Mouse (Mus musculus): ENCODE results near the gene Upf1. TPM values are rescaled to one million over a fixed set of nuclear protein-coding genes. Genes with fewer than 3 reads are reported as not detected.

Gene Upf1
- total RNA-seq (2014; fragmentation: Nextera tagmentation) (30.6 and 33.7 TPM in 2 replicates), total RNA-seq (2017) (24.2 and 30.8 TPM in 2 replicates)

- peak; percentile 77 for ATAC-seq (replicated peaks; ENCODE audit: poor library complexity, severe bottlenecking)
Measured at GRCm38 (mm10) chr8:70353194-70353817, at the start of gene Upf1. Upf1 (minus strand) TSS chr8:70353278.

DNA sequence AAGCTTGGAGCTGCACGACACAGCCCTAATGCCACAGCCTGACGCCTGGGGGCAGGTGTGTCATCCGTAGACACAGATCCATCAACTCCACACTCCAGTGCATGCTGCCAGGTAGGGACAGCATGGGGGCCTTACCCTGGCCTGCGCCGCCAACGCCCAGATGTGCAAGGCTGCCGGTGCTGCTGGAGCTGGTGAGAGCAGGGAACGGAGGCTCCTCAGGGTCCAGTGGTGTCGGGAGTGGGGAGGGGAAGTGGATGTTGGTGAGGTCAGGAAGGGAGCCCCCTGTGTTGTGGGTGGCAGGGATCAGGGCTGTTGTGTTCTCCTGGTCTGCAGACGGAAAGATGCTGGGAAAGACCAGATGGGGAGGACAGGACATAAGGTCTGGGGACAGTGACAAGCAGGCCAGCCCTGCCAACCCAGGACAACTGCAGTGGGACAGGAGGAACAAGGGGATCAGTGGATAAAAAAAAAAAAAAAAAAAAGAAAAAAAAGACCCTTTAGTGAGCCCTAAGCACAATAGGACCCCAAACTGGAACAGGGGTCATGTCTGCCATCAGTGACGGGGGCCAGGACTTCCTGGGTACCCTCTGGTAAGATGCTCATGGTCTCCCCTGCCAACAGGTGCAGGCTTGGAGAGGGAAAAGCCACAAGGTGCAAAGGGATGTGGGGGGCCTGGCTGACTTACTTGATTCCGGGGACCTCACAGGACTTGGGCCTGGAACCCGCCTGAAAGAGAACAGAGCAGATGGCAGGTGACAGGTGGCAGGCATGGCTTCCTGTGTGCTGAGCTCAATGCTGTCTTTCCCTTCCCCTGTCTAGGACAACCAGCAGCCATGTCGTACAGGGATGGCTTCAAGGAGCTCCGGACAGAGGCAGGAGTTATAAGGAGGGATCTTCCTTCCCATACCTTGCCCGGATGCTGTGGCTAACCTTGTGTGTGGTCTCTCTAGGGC is 44.8 kb upstream of the Upf1 start:
- no peak for ATAC-seq (replicated peaks; ENCODE audit: poor library complexity, severe bottlenecking)

GRCm38 (mm10) chr8:70396184-70396583 is 43.1 kb upstream of the Upf1 start:
- ATAC-seq (replicated peaks; ENCODE audit: poor library complexity, severe bottlenecking): no peak

- ATAC-seq (replicated peaks; ENCODE audit: poor library complexity, severe bottlenecking): no peak
Measured at GRCm38 (mm10) chr8:70395649-70396048, 42.6 kb upstream of the Upf1 start.

DNA sequence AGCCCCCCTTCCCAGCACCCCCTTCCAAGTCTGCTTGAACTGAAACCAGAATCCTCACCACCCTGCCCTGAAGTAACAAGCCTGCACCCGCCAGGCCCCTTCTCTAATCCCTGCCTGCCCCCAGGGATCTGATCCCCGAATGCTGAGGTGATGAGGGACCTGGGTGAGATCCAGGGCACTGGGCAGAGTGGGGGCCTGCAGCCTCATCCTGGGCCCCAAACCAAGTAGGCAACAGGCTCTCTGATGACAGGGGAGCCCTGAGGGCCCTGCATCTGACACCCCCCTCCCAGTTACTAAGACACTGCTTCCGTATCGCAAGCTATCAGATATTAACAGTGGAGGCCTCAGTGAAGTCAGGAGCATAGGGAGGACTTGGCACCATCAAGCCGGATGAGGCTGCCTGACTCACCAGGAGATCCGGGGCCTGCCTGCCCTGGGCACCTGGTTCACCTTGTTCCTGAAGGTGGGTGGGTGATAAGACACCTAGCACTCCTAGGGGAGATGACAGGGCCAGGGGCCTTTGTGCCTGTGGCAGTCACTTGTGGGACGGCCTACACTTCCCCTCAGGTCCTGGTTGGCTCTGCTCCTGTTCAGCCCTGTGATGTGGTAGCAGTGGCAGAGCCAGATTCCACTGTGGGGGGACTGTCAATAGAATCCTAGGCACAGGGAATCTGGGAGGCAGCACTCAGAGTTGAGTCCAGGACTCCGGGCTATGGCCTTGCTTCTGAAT is 41.4 kb upstream of the Upf1 start:
- no peak for ATAC-seq (replicated peaks; ENCODE audit: poor library complexity, severe bottlenecking)

DNA sequence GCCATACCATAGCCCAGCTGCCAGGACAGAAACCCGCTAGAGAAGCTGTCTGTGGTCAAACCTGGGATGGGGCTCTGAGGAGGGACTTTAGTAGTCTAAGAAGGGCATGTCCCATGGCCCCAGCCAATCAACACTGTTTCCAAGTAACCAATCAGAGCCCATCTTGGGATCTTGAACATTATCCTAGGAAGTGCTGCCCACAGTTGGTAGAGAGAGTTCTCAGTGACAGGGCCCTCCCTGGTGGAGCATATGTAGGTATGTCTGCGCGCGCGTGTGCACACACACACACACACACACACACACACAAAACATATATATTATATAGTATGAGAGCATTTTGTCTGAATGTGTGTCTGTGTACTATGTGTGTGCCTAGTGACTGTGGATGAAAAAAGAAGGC is 40.0 kb upstream of the Upf1 start:
- no peak for ATAC-seq (replicated peaks; ENCODE audit: poor library complexity, severe bottlenecking)

GRCm38 (mm10) chr8:70389678-70390077 is 36.6 kb upstream of the Upf1 start:
- no peak for ATAC-seq (replicated peaks; ENCODE audit: poor library complexity, severe bottlenecking)

DNA sequence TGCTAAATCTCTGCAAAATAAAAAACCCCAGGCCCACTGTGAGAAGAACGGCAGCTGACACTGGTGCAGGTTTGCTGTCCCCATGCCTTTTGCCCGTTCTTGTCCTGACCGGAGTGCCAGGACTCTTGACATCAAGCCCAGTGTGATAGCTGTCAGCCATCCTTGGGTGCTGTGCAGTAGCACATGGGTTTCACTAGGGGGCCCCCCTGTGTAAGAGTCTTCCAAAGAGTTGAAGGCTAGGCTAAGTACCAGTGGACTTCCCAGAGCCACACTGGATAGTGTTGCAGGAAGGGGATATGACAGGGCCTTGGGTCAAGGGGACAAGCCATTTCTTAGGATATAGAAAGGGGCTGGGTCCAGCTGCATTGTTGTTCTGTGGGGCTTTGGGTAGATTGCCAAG is 30.2 kb upstream of the Upf1 start:
- peak; percentile 72 for ATAC-seq (replicated peaks; ENCODE audit: poor library complexity, severe bottlenecking)

GRCm38 (mm10) chr8:70380069-70380468 is 27.0 kb upstream of the Upf1 start:
- no peak for ATAC-seq (replicated peaks; ENCODE audit: poor library complexity, severe bottlenecking)

DNA sequence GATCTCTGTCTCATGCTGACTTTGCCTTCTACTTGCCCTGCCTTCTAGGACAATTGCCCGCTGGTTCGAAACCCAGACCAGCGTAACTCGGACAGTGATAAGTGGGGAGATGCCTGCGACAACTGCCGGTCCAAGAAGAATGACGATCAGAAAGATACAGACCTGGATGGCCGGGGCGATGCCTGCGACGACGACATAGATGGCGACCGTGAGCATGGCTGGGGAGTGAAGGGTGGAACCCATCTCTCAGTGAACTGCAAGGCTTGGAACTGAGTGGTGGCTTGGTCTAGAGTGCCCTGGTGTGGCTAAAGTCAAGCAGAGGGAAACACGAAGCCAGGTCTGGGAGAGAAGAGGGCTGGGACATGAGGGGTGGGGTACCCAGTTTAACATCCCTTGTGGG is 24.0 kb upstream of the Upf1 start:
- ATAC-seq (replicated peaks; ENCODE audit: poor library complexity, severe bottlenecking): no peak

DNA sequence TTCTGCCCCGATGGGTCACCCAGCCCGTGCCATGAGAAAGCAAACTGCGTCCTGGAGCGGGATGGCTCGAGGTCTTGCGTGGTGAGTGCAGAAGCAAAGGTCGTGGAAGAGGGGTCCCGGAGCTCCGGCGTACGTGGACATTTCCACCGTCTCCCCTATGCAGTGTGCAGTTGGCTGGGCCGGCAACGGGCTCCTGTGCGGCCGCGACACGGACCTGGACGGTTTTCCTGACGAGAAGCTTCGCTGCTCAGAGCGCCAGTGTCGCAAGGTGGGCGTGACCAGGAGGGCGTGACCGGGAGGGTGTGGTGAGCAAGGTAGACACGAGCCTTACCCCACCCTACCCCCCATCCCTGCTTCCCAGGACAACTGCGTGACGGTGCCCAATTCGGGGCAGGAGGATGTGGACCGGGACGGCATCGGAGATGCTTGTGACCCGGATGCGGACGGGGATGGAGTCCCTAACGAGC is 23.2 kb upstream of the Upf1 start:
- peak; percentile 20; the same call in 1 of the 2 replicates for ATAC-seq (replicated peaks; ENCODE audit: poor library complexity, severe bottlenecking)

DNA sequence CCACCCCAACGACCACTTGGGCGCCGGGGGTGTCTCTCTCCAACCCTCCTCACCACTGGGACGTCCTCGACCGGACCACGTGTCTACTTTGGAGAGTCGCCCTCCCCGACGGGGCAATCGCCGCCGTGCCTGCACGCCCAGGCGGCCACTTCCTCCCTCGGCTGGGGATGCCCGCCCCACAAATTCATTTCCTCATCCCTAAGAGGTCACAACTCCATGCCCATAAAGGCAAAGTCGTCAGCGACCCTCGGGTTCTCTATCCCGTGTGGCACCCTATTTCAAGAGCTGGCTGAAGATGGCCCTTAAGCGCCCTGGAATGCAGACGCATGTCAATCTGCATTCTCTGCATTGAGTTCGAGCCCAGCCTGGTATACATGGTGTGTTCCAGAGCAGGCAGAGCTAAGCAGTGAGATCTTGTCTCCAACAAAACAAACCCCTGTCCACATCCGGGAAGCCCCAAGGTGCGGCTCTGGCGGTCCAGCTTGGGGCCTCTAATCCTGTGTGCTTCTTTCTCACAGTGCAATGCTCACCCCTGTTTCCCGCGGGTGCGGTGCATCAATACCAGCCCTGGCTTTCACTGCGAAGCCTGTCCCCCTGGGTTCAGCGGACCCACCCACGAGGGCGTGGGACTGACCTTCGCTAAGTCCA is 22.3 kb upstream of the Upf1 start:
- peak; percentile 60 for ATAC-seq (replicated peaks; ENCODE audit: poor library complexity, severe bottlenecking)

GRCm38 (mm10) chr8:70374318-70374927 is 21.3 kb upstream of the Upf1 start:
- ATAC-seq (replicated peaks; ENCODE audit: poor library complexity, severe bottlenecking): peak; percentile 63

DNA sequence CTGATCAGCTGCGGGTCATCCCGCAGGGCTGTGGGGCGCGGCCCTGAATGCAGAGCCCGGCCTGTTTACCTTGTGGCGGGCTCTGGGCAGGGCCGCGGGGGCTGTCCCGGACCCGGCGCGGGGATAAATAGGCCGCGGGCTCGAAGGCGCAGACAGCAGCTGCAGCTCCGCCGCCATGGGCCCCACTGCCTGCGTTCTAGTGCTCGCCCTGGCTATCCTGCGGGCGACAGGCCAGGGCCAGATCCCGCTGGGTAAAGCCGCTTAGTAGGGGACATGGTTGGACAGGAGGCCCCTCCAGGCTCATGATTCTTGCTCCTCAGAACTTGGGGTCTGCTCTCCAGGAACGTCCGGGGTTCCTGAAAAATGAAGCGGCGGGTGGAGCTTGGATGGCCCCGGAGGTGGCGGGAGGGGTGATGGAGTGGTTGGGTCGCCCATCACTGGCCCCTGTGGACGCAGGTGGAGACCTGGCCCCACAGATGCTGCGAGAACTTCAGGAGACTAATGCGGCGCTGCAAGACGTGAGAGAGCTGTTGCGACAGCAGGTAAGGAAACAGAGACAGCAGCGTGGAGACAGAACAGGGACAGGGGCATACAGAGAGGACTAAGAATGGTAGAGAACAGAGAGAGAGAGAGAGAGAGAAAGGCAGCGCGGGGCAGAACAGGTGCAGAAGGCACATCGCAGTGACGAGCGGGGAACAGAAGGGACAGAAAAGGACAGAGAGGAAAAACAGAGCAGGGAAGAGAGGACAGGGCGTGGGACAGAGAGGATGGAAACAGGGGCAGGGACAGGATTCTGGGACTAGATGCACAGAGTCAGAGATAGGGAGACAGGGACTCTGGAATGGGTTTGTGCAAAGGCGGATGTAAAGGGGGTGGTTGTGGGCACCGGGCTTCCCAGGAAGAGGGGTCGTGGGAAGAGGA is 20.6 kb upstream of the Upf1 start, which contains the start of gene Comp:
TSS of gene Comp (plus strand) at position 162 of the 921 bp plus-strand sequence.
- no peak for ATAC-seq (replicated peaks; ENCODE audit: poor library complexity, severe bottlenecking)

- ATAC-seq (replicated peaks; ENCODE audit: poor library complexity, severe bottlenecking): no peak
Measured at GRCm38 (mm10) chr8:70371951-70372350, 18.9 kb upstream of the Upf1 start.

GRCm38 (mm10) chr8:70370476-70370875 is 17.4 kb upstream of the Upf1 start:
- ATAC-seq (replicated peaks; ENCODE audit: poor library complexity, severe bottlenecking): no peak

- no peak for ATAC-seq (replicated peaks; ENCODE audit: poor library complexity, severe bottlenecking)
Measured at GRCm38 (mm10) chr8:70366588-70366987, 13.5 kb upstream of the Upf1 start.

DNA sequence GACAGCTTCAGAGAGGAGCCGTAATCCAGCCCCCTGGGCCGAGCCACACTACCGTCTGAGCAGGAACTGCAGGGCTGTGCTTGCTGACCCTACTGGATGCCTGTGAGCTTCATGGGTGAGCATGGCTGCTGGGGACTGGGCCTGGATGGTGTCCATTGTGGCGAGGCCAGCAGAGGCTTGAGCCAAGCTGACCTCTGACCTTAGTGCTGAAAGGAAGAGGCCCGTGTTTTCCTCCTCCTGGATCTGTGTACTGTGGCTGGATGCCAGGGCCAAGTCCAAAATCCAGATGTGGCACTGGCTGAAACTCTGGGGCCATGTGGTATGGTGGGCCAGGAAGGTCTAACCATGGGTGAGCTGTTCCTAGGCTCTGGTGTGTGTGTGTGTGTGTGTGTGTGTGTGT is 11.0 kb upstream of the Upf1 start:
- no peak for ATAC-seq (replicated peaks; ENCODE audit: poor library complexity, severe bottlenecking)

Measured in granulocyte monocyte progenitor cell, adult 5-6 weeks (primary cell).